Mouse (Mus musculus): ENCODE measurements at regions not wholly inside any gene's neighbourhood (a gene's known extent, or its start where the extent isn't known, plus 50 kb on each side); places are given as distances from the start of the nearest gene placed in this dataset.

DNA sequence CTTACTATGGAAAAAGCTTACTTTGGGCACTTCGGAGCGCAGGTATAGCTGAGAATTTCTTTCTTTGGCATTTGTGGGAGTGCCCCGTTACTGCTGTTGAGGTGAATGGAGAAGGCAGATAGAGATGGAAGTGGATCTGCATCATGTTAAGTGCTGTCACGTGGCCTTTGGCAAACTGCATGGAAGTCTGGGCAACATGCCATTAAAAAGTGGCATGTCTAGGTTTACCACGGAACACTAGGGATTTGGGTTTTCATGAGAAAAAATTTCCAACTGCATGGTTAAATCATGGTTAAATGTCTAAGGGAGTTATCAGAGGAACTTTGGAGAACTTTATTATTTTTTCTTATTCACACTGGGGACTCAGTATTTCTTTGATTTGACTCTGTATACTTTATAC, 102.0 kb upstream of the Mmadhc start:
- H3K36me3 ChIP-seq (ENCODE audit: control insufficient read depth, insufficient read depth, low read length): no peaks in the 10 kb centered on the region
- no peaks in the 10 kb centered on the region for H3K4me1 ChIP-seq (ENCODE audit: control insufficient read depth, insufficient read depth, insufficient read length, low read length)
- no peaks in the 10 kb centered on the region for H3K27me3 ChIP-seq (ENCODE audit: control insufficient read depth, insufficient read depth, low read length)
- WGBS: 75% methylated on average over 5 of the region's 5 CpGs
- no peak overlapping the region for H3K4me3 ChIP-seq (ENCODE audit: low read depth, low read length)
- TF ChIP-seq CTCF (IDR thresholded peaks at IDR 0.05; ENCODE audit: extremely low read depth, insufficient read length, insufficient replicate concordance, low read depth, low read length) (no peak), POLR2A (IDR thresholded peaks at IDR 0.05; ENCODE audit: low read depth, low read length) (no peak)
- no peak overlapping the region for H3K27ac ChIP-seq (ENCODE audit: insufficient read depth, low read depth, low read length)

DNA sequence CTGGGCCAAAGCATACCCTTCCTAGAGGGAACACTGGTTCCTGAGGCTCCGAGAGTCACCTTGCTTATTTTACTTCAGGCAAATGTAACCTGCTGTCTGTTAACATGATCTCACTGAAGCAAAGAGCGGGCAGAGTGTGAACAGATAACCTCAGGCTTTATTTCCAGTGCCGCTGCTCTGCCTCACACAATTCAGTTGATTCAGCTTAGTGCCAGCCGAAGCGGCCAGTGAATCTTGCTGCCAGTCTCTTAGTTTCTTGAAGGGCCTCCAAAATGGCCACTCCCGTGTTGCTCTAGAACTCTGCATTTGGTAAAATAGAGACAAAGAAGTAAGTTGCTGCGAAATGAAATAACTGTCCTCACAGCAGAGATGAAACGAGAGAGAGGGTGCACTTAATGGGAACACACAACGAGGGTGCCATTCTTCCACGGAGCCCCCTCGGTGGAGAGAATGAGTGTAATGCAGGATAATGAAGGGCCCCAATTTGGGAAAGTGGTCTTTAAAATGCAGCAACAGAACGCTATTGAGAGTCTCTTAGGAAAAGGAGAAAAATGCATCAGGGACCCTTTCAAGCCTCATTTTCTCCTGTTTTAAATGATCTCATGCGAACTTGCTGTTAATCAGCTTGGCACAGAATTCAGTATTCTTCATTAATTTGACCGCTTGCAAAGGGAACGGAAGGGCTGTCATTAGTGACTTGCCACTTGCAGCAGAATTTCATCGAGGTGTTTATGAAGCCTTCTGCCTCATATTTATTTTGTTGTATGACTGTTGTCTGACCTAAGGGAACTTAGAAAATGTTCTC, 81.2 kb upstream of the Mmadhc start:
- no peaks in the 10 kb centered on the region; the same call in 1 of the 2 replicates for H3K27me3 ChIP-seq (ENCODE audit: control insufficient read depth, insufficient read depth, low read length)
- no peak overlapping the region for H3K4me3 ChIP-seq (ENCODE audit: low read depth, low read length)
- no peaks in the 10 kb centered on the region for H3K36me3 ChIP-seq (ENCODE audit: control insufficient read depth, insufficient read depth, low read length)
- TF ChIP-seq POLR2A (IDR thresholded peaks at IDR 0.05; ENCODE audit: low read depth, low read length): no peak
- TF ChIP-seq CTCF (IDR thresholded peaks at IDR 0.05; ENCODE audit: extremely low read depth, insufficient read length, insufficient replicate concordance, low read depth, low read length): no peak
- no peak overlapping the region for H3K27ac ChIP-seq (ENCODE audit: insufficient read depth, low read depth, low read length)
- WGBS: 88% methylated on average over 16 of the region's 16 CpGs
- no peaks in the 10 kb centered on the region for H3K4me1 ChIP-seq (ENCODE audit: control insufficient read depth, insufficient read depth, insufficient read length, low read length)

DNA sequence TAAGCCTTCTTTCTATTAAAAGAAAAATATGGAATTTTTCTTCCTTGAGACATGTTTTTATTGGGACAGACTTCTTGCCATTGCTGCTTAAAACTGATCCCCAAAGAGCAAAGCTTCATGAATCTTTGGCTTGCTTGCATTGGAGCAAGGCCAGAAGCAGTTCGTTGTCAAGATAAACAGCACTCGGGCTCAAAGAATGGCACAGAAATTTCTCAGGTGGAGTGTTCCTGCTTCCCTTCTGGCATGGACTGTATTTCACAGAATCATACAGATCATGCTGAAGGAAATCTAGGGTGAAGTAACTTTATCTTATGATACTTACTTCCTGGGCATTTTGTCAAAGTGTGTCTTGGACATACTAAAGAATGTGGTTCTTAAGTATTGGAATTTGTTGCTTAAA, 77.0 kb upstream of the Mmadhc start:
- Histone ChIP-seq H3K27me3 (ENCODE audit: control insufficient read depth, insufficient read depth, low read length) (no peaks in the 10 kb centered on the region), H3K4me1 (ENCODE audit: control insufficient read depth, insufficient read depth, insufficient read length, low read length) (no peaks in the 10 kb centered on the region), H3K36me3 (ENCODE audit: control insufficient read depth, insufficient read depth, low read length) (no peaks in the 10 kb centered on the region), H3K27ac (ENCODE audit: insufficient read depth, low read depth, low read length) (no peak overlapping the region), H3K4me3 (ENCODE audit: low read depth, low read length) (no peak overlapping the region)
- TF ChIP-seq POLR2A (IDR thresholded peaks at IDR 0.05; ENCODE audit: low read depth, low read length): no peak
- TF ChIP-seq CTCF (IDR thresholded peaks at IDR 0.05; ENCODE audit: extremely low read depth, insufficient read length, insufficient replicate concordance, low read depth, low read length): no peak
- WGBS: 9% methylated on average over 2 of the region's 2 CpGs

DNA sequence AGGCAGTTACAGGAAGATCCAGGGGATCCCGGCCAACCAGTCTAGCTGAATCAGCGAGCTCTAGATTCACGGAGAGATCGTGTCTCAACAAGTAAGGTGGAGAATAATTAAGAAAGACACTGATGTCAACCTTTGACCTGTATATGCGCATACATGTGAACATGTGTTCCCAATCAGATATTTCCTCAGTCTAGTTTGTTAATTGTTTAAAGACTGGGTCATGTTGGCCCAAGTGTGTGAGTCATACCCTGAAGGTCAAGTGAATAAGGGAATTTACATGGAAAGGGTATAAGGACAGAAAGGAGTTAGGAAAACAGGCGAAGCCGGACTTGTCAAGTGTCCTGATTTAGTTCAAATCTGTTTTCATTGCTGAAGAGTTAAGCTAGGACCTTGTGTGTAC, 76.4 kb upstream of the Mmadhc start:
- no peak for TF ChIP-seq CTCF (IDR thresholded peaks at IDR 0.05; ENCODE audit: extremely low read depth, insufficient read length, insufficient replicate concordance, low read depth, low read length)
- TF ChIP-seq POLR2A (IDR thresholded peaks at IDR 0.05; ENCODE audit: low read depth, low read length): no peak
- WGBS: 82% methylated on average over 7 of the region's 7 CpGs
- no peaks in the 10 kb centered on the region for H3K27me3 ChIP-seq (ENCODE audit: control insufficient read depth, insufficient read depth, low read length)
- H3K27ac ChIP-seq (ENCODE audit: insufficient read depth, low read depth, low read length): no peak overlapping the region
- H3K4me3 ChIP-seq (ENCODE audit: low read depth, low read length): no peak overlapping the region
- no peaks in the 10 kb centered on the region for H3K4me1 ChIP-seq (ENCODE audit: control insufficient read depth, insufficient read depth, insufficient read length, low read length)
- H3K36me3 ChIP-seq (ENCODE audit: control insufficient read depth, insufficient read depth, low read length): no peaks in the 10 kb centered on the region

DNA sequence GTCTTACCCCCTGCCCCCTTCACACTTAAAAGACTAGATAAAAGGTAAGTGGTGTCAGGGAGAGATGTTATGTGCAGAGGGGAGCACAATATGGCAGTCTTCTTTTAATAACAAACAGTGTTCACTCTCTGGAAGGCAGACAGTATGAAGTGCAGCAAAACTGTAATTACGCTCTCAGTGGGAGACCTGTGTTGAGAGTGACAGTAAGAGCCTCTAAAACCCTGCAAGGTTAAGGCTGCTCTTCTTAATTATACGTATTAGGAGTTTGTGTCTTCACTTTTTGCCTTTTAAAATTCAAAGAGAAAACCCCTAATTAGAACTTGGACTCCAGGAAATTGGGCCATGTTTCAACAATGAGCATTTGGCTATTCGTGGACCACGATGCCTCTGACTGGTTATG, 72.2 kb upstream of the Mmadhc start:
- Histone ChIP-seq H3K36me3 (ENCODE audit: control insufficient read depth, insufficient read depth, low read length) (no peaks in the 10 kb centered on the region), H3K4me1 (ENCODE audit: control insufficient read depth, insufficient read depth, insufficient read length, low read length) (no peaks in the 10 kb centered on the region), H3K4me3 (ENCODE audit: low read depth, low read length) (no peak overlapping the region), H3K27ac (ENCODE audit: insufficient read depth, low read depth, low read length) (no peak overlapping the region), H3K27me3 (ENCODE audit: control insufficient read depth, insufficient read depth, low read length) (no peaks in the 10 kb centered on the region)
- WGBS: 88% methylated on average over 4 of the region's 4 CpGs
- TF ChIP-seq POLR2A (IDR thresholded peaks at IDR 0.05; ENCODE audit: low read depth, low read length) (no peak), CTCF (IDR thresholded peaks at IDR 0.05; ENCODE audit: extremely low read depth, insufficient read length, insufficient replicate concordance, low read depth, low read length) (no peak)

DNA sequence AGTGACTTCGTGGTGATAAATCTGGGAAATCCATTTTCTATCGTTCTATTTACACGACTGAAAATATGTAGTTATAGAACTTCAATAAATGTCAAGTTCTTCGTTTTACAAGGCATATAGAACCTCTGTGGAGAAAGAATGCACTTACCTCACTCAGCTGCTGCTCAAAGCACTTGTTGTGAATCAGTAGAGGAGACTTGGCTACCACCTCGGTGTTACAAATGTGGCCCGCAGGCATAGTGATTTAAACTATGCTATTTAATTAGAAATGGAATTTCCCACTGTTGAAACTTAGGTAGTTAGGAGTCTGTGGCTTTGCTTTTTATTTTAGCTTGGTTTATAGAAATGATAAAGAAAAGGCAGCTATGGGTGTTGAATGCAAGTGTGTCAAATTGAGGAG, 71.8 kb upstream of the Mmadhc start:
- Histone ChIP-seq H3K4me1 (ENCODE audit: control insufficient read depth, insufficient read depth, insufficient read length, low read length) (no peaks in the 10 kb centered on the region), H3K36me3 (ENCODE audit: control insufficient read depth, insufficient read depth, low read length) (no peaks in the 10 kb centered on the region), H3K27me3 (ENCODE audit: control insufficient read depth, insufficient read depth, low read length) (no peaks in the 10 kb centered on the region), H3K4me3 (ENCODE audit: low read depth, low read length) (no peak overlapping the region), H3K27ac (ENCODE audit: insufficient read depth, low read depth, low read length) (no peak overlapping the region)
- 72% methylated on average over 6 of the region's 6 CpGs for WGBS
- TF ChIP-seq CTCF (IDR thresholded peaks at IDR 0.05; ENCODE audit: extremely low read depth, insufficient read length, insufficient replicate concordance, low read depth, low read length) (no peak), POLR2A (IDR thresholded peaks at IDR 0.05; ENCODE audit: low read depth, low read length) (no peak)

DNA sequence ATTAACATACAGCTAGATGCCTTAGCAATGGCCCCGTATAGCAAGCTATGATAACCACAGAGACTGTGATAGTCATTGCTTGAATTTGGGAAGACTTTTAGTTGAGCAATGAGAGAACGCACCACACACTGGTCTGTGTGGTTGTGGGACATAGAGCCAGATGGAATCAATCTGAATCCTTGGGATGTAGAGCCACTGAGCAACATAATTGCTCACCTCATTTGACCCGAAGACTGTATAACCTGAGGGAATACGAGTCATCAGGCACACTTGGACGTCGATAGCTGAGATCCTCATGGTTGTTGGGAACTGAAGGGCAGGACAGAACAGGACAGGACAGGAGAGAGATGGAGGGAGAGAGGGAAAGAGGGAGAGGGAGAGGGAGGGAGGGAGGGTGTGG, 68.6 kb upstream of the Mmadhc start:
- no peak for TF ChIP-seq CTCF (IDR thresholded peaks at IDR 0.05; ENCODE audit: extremely low read depth, insufficient read length, insufficient replicate concordance, low read depth, low read length)
- TF ChIP-seq POLR2A (IDR thresholded peaks at IDR 0.05; ENCODE audit: low read depth, low read length): no peak
- 79% methylated on average over 6 of the region's 6 CpGs for WGBS
- Histone ChIP-seq H3K4me1 (ENCODE audit: control insufficient read depth, insufficient read depth, insufficient read length, low read length) (no peaks in the 10 kb centered on the region), H3K27ac (ENCODE audit: insufficient read depth, low read depth, low read length) (no peak overlapping the region), H3K36me3 (ENCODE audit: control insufficient read depth, insufficient read depth, low read length) (no peaks in the 10 kb centered on the region), H3K27me3 (ENCODE audit: control insufficient read depth, insufficient read depth, low read length) (no peaks in the 10 kb centered on the region), H3K4me3 (ENCODE audit: low read depth, low read length) (no peak overlapping the region)

Measured in small intestine, adult 2 months (tissue).